Mouse (Mus musculus) adrenal gland, postnatal 25 days (tissue): ENCODE data around the gene Capzb. TPM values are rescaled to one million over a fixed set of nuclear protein-coding genes. Genes with fewer than 3 reads are reported as not detected.

Experiments used
- DNase-seq: peaks from one replicate; pipeline ENCODE4 v3.0.0; 2021; ENCODE audit warnings: mixed read lengths
- total RNA-seq: library from RNA; stranded (reverse); gene quantifications from 2 replicates; pipeline ENCODE4 v1.2.3, GENCODE M21; 2021

Gene Capzb
- total RNA-seq, 1 experiment from 2014 or later: 325 TPM

DNA sequence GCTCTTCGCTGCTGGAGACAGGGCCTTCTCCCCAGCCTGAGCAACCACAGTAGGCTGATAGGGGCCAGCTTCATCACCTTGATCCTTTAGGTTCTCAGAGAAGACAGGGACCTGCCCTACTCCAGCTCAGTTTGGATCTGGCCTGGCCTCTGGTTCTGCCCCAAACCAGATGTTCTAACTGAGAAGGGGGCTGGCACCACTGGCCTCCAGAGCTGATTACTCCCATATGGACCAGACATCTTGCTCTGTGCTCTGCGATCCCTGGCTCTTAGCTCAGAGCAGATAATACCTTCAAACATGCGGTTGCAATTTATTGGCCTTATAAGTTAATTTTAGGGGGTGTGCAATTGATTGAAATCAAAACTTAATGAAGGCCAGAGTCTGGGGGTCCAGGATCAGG lies 74.6 kb downstream of the Capzb start:
- no peak for DNase-seq

DNA sequence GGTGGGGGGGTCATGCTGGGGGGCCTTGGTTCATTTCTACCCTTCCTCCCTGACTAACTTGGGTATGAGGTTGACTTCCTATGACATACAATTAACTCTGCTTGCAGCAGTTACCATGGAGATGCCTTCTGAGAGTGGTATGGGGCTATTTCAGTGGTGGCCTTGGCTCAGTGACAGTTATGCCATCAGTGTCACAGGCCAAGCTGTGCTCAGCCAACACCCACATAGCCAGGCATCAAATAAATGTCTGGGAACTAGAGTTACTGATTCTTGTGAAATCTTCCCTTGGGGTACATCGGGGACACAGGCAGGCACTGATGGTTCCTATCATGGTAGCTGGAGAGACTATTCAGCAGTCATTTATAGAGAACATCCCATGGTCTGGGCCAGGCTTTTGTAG lies 75.5 kb downstream of the Capzb start:
- DNase-seq: no peak

DNA sequence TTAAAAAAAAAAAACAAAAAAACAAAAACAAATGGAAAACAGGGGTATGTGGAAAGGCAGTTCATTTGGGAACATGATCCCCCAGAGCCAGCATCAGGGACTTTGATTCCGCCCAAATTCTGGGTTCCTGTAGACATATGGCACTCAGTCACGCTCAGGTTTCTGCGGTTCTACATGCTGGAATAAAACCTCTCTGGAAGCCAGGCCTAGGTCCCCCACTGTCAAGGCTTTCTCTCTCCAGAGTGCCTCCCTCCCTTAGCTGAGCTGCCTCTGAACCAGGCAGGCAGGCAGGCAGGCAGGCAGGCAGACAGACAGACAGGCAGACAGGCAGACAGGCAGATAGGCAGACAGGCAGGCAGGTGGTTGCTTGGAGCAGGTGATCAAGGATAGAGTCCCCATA lies 77.5 kb downstream of the Capzb start:
- DNase-seq: no peak

DNA sequence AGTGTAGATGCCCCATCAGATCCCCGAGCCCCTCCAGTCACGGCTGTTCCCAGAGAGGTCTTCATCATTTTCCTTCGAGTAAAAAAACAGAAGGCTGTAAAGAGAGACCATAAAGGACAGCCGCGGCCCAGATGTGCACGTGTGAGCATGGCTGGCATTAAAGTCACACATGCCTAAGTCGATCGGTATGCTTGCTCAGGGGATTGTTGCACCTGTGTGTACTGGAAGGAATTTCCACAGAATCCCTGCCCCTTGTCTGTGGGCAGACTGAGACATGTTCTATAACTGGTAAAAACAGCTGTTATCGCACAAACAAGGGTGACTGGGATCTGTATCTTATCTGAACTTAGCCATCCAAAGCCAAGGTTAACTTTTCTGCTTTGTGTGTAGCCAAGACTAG lies 78.9 kb downstream of the Capzb start:
- no peak for DNase-seq

DNA sequence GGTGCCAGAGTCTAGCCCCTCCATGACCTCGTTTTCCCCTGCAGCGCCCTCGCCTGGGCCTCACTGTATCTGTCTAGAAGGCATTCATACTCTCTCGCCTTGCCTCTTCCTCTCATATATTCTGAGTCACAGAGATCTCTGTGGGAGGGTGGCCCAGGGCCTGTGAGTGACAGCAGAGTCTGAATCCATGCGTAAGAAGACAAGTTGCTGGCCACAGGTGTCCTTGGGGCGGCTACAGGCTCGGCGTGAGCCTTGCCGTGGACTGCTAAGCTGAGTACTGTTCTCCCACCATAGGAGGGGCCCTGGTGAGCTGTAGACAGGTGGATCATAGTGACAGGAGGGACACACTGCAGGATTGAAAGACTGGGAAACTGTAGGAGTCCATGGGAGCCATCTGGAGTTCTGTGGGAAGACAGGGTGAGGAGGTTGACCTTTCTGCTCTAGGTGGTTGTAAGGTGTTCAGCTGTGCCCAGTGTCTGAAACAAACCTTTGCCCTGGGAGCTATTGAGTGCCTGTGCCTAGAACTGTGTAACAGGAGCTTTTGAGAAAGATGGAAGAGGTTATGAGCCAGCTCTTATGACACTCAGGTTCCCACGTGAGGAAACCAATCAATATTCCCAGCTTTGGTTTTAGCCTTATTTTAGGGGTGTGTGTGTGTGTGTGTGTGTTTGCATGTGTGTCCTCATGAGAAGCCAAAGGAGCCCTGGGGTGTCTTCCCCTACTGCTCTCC lies 80.4 kb downstream of the Capzb start:
- no peak for DNase-seq

DNA sequence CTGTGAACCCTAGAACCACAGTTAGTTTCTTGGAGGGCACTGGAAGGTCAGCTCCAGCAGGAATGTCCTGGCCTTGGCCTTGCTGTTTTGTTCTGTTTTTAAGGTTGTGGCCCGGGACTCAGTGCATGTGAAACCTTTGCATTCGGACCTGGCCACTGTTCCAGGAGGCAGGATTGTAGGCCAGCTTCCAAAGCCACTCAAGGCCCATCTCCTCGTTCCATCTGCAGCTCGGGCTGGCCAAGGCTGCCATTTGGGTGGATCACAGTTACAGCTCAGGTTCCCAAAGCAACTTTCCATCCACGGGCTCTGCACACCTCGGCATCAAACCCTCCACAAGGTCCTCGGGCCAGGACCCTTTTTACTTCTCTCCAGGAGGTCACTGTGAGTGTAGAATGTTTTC lies 81.9 kb downstream of the Capzb start:
- no peak for DNase-seq

DNA sequence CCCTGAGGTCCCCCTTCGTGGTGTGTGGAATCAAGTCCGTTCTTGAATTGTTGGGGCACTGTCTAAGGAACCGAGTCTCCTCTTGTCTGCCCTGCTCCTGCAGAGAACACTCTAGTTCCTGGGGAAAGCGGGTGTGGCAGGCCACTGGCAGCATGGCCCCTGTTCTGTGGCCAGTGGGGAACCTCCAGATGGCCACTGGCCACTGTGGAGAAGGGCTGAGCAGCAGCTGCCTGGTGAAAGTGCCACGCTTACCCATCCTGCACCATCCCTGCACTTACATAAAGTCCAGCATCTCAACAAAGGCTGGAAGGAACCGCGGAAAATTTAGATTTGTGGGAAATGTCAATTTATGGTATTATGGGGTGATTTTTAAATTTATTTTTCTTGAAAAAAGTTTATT lies 83.7 kb downstream of the Capzb start:
- DNase-seq: no peak

DNA sequence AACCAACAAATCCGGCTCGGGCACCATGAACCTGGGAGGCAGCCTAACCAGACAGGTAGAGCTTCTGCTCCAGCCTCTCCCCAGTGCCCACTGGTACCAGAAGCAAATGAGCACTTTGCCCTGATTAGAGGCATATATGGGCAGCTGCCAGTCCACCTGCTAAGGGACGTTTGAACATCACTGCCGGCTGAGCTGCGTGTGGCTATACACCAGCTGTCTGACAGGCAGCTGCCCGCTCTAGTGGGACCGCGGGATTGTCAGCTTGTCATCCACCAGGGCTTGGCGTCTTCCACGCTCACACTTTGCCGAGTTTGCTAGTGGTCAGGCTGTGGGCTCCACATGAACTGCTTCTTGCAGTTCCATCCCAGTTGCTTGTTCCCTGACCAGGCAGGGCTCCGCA lies 87.8 kb downstream of the Capzb start:
- DNase-seq: no peak

DNA sequence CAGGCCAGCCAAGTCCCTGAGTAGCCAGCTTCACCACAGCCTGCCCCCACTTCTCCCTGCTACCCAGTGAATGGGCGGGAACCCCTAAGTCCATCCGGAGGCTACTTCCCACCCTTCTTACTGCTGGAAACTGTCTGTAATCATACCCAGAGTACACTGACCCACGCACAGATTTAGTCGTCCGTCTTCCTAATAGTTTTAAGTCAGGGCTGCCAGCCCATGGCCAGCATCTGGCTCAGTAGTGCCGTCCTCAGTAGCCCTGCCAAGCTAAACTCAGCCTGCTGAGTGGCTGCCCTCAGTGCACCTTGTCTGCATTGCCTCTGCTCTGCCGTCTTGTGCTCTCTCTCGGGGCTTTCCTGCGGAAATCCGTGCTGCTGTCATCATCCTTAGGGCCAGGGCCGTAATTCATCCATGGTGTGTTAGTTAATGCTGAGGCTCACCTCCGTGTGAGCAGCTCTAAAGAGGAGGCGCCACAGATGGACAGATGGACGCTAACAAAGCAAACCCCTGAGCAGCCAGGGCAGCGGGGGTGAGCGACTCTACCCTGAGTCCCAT lies 89.2 kb downstream of the Capzb start:
- DNase-seq: no peak

DNA sequence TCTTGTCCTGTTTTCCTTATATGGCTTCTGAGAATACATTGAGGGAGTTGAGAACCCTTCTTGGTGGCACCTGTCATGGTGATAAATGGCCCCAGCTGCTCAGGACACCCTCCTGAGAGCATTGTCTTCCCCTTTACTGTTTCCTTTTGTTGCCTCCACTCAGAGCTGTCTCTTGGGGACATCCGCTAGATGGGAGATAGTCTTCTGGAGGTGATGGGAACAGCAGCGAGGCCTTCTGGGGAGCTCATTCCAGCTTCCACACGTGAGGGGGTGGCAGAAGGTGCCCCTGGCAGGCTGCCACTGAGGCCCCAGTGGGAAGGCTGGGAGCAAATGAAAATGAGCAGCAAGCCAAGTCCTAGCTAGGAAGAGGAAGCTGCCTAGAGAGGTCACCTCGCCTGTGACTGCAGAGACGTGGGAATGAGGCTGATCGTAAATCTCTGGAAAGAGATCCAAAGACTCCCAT lies 90.3 kb downstream of the Capzb start:
- peak; percentile 65 for DNase-seq

DNA sequence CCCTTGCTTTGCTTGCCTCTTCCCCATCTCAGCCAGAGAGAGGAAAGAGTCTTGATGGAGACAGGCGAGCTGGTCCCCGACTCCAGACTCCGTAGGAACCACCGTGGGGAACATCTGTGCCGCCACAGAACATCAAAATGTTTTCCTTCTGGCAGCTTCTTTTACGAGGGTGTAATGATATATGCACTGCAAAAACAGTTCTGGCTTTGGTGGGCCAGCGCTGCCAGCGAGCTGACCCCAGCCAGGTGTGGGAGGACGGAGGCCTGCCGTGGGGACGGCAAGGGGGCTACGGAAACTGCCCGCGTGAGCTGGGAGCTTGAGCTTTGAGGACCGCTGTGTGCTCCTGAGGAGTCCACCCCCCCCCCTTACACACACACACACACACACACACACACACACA lies 92.2 kb downstream of the Capzb start:
- DNase-seq: no peak

DNA sequence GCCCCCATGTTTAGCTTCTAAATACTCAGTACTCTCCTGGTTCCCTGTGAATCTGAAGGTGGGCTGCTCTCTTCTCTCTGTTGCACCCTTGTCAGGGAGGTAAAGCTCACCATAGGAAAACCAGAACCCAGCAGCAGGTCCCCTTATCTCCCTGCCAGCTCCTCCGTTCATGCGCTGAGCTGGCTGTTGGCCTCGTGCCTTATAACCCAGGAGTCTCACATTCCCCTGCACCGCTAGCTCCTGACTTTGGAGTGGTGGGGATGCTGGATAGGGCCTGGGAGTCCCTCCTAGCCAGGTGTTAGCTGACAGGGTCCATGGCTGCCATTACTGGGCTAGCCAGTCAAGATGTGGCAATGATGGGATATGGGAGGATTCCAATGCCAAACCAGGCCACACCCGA lies 93.5 kb downstream of the Capzb start:
- DNase-seq: no peak

DNA sequence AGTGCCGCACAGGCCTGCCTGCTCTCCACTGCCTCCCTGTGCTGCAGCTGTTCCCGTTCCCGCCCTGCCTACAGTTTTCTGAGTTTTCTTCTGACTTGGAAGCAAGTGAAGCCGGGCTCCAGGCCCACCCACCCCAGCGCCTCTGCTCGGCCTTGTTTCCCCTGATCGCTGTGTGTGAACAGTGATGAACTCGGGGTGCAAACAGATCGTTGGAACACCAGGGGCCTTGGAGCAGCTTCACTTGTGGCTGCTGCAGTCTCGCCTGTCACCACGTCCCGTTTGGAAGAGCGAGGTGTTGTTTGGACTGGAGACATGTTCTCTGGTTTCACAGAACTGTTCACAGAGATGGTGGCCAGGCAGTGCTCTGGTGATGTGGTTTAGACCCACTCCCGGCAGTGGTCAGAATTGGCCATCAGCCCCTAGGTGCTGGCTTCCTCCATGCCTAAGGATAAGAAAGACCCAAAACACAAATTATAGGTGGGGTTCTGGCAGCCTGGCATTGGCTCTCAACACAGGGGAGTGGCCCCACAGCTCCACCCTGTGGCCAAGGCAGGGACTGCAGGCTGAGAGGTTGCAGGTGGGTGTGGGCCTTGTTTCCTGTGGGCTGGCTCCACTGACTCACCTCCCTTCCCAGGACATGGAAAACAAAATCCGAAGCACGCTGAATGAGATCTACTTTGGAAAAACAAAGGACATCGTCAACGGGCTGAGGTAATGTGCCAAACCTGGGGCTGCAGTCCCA lies 94.6 kb downstream of the Capzb start:
- peak; percentile 86 for DNase-seq

DNA sequence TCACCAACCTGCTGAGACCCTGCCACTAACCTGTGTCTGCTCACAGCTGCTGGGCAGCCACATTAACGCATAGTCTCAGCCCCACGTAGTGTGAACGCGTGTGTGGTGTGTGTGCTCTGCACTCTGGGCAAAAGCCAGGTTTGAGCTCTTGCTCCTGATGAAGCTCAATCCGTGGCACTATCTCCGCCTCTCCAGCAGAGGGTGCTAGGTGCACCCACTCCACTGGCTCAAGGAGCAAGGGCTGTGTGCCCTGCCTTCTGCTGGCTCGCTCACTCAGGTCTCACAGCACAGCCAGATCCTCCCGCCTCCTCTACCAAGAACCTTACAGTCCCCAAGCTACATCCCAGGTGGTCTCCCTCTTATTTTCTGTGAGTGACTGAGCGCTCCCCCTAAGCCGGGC lies 96.3 kb downstream of the Capzb start:
- peak; percentile 55 for DNase-seq

DNA sequence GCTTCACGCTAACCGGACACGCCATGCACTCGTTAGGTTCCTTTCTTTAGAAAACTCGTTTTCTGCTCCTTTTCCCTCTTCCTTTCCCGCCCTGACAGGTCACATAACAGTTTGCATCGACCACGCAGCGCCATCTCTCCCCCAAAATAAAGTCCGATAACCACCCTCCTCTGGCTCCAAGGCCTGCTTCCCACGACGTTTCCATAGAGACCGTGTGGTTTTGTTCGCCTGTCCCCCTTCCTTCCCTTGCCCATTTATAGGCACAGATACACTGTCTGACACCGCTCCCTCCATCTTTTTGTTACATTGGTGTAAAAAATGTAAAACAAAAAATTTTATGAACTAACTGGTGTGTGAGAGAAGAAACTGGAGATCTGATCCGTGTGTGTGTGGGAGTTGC lies 98.4 kb downstream of the Capzb start:
- no peak for DNase-seq

DNA sequence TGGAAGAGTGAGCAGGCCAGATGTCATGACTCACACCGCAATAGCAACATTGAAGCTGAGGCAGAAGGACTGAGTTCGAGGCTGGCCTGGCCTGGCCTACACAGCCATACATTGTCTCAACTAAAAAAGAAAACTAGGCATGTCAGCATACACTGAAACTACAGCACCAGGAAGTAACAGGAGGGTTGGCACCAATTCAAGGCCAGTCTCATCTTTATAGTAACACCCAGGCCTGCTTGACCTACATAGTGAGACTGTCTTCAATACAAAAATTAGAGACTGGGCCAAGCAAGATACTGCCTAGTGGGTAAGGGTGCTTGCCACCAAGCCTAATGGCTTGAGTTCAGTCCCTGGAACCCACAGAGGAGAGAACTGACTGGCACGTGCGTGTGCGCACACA lies 99.3 kb downstream of the Capzb start:
- DNase-seq: no peak

DNA sequence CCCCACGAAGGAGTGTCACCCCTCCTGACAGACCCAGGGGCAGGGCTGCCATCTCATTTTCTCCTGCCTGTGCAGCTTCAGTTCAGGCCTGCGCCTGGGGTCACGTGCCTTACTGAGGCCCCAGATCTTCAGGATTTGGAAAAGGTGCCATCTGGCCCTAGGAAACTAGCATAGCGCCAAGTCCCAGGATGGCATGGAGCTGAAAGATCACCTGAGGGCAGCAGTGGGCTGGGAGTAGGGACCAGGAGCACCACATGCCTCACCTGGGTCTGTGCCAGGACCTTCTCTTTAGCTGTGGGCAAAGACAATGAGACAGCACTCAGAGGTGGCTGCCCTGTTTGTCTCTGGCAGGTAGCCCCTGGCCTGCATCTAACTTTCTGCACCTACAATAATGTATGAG lies 104.9 kb downstream of the Capzb start:
- DNase-seq: peak; percentile 66

DNA sequence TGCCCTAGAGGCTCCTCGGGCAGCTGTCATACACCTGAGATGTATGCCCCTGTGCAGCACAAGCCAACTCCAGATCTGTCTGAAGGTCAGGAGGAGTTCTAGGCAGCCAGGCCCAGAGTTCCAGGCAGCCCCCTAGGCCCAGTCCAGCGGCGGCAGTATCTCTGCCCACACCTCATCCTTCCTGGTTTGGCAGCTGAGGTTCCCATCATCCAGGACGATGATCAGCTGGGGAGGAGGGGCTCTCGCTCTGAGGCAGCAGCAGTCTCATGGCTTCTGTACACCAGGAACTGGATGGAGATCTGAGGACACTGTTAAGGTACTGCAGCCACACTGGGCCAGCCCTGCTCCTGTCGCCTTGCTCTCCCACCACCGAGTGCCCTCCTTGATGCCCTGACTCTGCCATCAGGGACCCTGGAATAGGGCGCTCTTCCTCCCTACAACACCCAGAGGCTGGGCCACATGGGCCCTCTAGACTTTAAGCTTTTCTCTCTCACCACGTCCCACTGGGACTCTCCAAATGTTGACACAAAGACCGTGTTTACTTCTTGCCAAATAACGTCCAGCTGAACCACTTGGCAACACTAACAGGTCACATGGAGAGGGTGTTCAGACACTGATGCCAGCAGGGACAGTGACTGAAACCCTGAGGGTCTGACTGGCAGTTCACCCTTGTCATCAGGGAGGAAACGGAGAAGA lies 106.1 kb downstream of the Capzb start:
- no peak for DNase-seq

DNA sequence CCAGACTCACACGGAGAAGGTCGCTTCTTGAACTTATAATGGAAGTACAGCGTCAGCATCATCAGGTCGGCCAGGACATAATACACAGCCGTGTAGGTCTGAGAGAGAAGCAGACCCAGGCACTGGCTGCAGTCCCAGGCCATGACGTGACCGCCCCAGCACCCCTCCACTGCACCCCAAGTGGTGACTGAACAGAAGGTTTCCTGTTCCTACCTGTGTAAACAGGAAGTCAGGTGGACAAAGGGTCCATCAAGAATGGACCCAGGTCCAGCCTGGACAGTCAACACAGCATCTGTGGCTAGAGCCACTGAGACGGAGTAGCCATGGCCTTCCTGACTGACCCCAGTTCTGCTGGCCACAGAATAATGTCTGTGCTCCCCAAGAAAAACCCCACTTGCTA lies 109.1 kb downstream of the Capzb start:
- no peak for DNase-seq

DNA sequence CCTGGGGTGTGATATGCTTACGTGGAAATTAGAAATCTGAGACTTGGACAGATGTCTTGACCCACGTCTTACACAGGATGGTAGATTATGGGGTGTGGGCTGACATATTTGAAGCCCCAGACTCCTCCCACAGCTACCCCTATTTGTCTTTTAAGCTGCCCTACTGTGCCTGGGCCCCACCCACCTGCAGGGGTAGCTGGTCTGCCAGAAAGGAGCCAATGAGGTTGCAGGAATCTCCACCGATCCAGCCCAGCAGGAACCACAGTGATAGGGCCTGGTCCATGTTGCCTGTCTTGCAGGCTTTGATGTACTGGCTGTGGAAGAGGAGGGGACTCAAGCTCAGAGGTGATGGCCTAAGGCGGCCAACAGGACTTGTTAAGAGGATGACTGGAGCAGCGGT lies 109.5 kb downstream of the Capzb start:
- DNase-seq: no peak

DNA sequence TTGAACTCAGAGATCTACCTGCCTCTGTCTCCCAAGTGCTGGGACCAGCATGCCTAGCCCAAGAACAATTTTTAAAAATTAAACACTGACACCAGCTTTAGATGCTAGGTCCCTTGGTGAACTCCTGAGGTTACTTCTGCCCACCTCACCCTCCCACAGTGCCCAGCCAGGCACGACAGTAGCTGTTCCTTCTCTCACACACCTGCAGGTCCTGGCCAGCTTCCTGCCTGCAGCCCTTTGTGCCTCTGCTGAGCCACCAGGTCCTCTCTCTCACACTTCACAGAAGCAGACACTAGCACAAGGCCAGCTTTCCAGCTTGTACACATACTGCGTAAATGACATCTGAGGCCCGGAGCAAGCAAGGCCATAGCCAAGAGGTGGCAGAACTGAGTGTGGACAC lies 112.8 kb downstream of the Capzb start:
- DNase-seq: no peak

DNA sequence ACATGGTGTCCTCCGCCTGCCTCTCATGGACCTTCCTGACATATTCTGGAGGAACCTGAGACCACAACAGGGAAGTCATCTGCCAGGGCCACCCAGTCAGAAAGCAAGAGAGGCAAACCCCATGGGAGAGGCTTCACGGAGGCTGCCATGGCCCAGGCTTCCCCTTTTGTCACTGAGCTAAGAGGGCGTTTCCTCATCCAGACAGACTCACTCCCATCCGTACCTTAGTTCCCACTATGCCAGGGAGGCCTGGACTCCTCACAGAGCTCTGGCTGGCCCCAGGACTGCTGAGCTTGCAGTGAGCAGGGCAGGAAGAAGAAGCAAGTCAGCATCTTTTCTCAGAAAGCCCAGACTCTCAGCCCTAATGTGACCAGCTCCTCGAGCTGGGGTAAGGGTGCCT lies 115.2 kb downstream of the Capzb start:
- DNase-seq: no peak

DNA sequence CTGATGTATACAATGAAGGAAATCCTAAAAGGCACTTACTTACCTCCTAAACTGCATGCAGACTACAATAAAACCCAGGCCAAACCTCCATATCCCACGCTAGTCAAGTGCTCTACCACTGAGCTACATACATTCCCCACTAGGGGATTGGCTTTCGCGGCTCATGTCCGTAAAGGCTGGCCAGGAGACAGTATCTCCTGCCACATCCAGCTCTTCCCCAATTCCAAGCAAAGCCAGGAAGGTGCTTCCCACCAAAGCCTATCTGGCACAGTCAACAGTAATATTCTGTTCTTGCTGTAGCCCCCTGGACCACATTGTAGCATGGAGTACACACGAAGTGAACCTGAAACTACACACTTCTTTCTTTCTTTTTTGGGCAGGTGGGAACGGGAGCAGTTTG lies 117.0 kb downstream of the Capzb start:
- DNase-seq: no peak
